Mouse (Mus musculus) retina, adult 2 months (tissue): Measurements from ENCODE around the gene Aarsd1.
"Not testable (repeated sequence)": the region's sequence is repeated elsewhere in the genome, so short reads cannot be mapped to it uniquely, and the experiment has no call there.

Source experiments
- DNase-seq: peaks from one replicate; pipeline ENCODE4 v3.0.0-alpha.2; 2012; ENCODE audit warnings: low read depth, low spot score

Aarsd1 gene

GRCm38 (mm10) chr11:101447786-101448185 lies 30.4 kb upstream of the Aarsd1 start:
- no peak for DNase-seq

DNA sequence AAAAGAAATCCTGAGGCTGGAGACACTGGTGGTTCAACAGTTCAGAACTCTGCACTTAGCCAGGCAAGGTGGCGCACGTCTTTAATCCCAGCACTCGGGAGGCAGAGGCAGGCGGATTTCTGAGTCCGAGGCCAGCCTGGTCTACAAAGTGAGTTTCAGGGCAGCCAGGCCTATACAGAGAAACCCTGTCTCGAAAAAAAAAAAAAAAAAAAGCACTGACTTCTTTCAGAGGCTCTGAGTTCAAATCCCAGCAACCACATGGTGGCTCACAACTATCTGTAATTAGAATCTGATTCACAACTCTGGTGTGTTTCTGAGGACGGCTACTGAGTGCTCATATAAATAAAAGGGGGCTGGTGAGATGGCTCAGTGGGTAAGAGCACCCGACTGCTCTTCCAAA lies 29.4 kb upstream of the Aarsd1 start:
- DNase-seq, result not testable (repeated sequence)

GRCm38 (mm10) chr11:101446319-101446718 lies 28.9 kb upstream of the Aarsd1 start:
- DNase-seq, result no peak

DNA sequence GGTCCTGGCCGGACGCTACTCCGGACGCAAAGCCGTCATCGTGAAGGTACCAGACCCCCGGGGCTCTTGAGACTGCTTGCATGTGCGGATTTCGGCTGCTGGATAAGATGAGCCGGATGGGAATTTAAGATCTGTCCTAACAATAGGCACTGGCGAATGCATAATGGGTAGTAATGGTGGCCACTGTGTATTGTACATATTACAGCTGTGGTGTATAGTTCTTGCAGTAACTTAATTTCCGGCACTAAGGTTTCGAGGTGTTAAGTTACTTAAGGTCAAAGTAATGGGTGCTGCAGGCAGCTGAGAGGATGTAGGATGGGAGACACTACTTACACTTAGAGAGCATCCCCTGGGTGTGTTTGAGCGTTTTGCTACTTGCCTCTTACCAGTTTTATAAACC lies 25.3 kb upstream of the Aarsd1 start:
- DNase-seq, result no peak

- DNase-seq, result peak; percentile 98
Measured at GRCm38 (mm10) chr11:101442127-101442693, 24.8 kb upstream of the Aarsd1 start, which contains the start of gene Rpl27. TSS of gene Rpl27 (plus strand) at chr11:101442298.

DNA sequence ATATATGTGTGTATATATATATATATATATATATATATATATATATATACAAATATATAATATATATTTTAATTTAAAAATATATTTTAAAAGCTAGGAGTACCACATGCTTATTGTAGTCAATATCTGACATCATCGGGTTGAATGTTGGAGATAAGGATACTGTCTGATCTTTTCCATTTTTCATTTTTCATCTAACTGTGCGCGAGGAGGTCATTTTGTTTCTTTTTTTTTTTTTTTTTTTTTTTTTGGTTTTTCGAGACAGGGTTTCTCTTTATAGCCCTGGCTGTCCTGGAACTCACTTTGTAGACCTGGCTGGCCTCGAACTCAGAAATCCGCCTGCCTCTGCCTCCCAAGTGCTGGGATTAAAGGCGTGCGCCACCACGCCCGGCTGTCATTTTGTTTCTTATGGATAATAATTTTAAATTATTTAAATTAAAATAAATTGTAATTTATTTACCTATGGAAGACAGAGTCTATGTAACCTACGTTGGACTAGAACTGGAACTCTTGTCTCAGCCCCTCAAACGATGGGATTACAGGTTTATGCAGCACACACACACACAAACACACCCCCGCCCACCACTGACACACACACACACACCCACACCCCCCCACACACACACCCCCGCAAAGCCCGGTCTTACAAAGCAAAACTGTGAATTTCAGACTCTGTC lies 24.2 kb upstream of the Aarsd1 start:
- not testable (repeated sequence) for DNase-seq

GRCm38 (mm10) chr11:101438006-101438405 lies 20.6 kb upstream of the Aarsd1 start:
- not testable (repeated sequence) for DNase-seq

DNA sequence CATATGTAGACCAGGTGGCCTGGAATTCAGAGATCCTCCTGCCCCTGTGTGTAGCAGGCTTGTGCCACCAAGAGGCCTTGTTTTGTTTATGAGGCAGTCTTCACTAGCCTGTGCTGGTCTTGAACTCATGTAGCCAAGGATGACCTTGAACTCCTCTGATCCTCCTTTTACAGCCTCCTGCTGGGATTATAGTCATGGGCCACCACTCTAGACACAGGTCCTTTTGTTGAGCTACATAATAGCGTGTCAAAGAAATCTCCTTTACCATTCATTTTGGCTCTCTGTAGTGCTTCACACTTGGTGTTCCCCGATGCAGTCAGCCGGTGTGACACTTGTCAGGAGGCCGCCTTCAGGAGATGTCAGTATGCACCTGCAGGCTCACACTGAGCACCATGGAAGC lies 19.5 kb upstream of the Aarsd1 start:
- DNase-seq, result no peak

DNA sequence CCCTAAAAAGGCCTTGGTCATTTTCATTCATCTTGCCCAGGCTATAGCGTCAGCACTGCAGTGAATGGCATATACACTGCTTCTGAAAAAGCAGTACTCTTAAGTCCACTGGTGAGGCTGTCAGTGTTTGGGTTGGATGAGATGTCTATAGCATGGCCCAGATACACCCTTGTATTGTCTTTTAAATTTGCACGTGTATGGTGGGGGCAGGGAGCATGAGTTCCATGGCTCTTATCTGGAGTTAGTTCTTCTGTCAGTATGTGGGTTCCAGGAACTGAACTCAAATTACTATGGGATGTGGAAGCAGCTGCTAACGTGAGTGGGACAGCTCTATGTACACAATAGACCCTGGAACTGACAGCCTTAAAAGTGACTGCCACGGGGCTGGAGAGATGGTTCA lies 18.4 kb upstream of the Aarsd1 start:
- no peak for DNase-seq

DNA sequence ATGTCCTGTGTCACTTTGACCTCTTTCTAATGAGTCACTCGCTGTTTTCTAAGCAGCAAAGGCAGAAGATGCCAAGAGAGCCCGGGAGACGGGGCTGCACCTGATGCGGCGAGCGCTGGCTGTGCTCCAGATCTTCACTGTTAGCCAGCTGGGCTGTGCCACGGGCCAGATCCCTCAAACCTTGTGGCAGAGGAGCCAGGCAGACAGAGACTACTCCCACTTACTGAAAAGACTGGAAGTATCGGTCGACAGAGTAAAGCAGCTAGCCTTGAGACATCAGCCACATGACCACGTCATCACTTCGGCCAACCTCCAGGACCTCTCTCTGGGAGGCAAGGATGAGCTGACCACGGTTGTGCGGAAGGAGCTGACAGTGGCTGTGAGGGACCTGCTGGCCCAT lies 16.0 kb upstream of the Aarsd1 start:
- DNase-seq, result no peak

DNA sequence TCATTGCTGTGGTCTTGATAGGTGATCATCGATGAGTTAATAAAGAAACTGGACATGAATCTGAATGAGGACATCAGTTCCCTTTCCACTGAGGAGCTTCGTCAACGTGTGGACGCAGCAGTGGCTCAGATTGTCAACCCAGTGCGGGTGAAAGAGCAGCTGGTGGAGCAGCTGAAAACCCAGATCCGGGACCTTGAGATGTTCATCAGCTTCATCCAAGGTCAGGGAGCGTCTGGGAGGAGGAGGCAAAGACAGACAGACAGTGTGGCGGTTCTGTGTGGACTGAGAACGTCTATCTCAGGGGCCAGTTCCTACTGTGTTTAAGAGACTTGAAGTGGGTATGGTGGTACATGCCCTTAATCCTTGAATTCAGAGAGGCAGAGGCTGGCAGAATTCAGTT lies 13.9 kb upstream of the Aarsd1 start:
- no peak for DNase-seq

GRCm38 (mm10) chr11:101426165-101426564 lies 8.8 kb upstream of the Aarsd1 start:
- DNase-seq, result no peak

DNA sequence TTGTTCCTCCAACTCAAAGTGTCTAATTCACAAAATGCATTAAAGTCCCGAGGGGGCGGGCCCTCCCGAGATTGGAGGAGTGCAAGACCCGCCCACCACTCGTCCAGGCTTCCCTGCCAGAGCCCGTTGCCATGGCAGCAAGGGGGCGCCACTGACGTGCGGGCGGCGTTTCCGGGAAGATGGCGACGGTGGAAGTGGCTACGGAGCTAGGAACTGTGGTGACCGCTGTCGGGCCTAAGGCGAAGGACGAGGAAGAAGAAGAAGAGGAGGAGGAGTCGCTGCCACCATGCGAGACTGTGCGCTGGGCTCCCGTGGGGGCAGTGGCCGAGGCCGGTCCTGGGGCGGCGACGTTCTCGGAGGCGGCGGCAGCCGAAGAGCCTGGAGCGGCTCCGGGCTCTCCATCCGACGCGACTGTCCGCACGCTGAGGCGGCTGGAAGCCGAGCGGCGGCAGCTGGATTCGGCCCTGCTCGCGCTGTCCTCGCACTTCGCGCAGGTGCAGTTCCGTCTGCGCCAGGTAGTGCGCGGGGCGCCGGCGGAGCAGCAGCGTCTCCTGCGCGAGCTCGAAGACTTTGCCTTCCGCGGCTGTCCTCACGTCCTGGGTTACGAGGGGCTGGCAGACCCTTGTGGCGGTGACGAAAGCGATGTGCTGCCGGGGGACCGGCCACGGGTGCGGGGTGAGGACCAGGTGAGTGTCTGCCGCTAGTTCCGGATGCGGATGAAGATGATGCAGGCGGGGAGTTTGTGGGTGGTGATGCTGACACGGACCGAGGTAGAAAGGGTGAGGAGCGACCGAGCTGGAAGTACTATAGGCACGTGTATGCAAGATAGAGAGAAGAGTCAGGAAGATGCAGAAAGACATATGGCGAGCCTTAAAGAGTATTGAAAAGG lies 7.8 kb upstream of the Aarsd1 start, which contains the start of the genes Rundc1 and Ptges3l:
Rundc1 (plus strand) TSS at position 161 of the 889 bp plus-strand sequence.
Ptges3l (minus strand) TSS at position 409 of the 889 bp plus-strand sequence.
- peak; percentile 82 for DNase-seq

DNA sequence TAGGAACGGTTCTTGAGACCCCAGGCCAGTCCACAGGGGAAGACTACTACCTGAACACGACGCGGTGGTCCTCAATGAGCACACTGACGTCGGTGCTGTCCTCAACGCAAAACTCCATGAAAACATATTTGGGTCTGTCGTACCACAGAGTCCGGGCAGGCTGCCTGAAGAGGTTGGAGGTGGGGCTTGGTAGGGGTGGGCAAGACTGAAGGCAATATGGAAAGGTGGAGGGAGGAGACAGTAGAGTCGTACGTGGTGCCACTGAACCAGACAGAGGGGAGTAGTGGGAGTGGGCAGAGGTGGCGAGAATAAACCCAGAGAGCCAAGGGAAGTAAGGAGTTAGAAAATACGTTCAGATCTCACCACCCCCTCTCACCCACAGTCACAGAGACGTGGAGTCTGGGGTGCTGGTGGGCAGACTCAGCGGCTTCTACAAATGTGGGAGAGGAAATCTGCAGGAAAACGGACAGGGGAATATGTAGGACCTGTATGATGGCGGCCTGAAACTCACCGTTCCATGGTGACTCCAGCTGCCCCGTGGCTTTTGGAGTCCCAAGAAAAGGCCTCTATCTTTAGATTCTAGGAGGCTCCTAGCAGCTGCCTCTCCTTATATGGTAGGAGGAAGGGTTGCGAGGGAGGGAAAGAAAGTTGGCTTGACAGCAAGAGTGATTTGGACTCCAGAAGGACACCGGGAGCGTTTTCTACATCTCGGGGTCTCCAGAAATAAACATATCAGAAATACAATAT lies 6.9 kb upstream of the Aarsd1 start, which contains the start of gene Gm27029:
Gm27029 (minus strand) TSS at position 692 of the 747 bp plus-strand sequence.
- no peak for DNase-seq

GRCm38 (mm10) chr11:101420148-101420547 lies 2.7 kb upstream of the Aarsd1 start:
- DNase-seq, result no peak

DNA sequence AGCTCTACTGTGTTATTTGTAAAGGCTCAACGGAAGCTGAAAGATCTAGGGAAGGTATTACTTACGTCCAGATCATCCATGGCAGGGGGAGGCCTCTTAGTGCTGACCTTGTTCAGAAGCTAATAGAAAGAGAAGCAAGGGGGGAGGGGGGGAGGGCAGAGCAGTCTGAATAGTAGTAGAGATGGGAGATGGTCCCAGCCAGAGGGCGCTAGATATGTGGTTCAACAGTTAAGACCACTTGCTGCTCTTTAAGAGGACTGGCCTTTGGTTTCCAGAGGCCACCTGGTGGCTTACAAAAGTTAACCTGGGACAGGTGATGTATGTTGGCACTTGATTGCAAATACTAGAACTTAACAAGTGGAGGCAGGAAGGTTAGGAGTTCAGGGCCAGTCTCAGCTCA lies 2.2 kb upstream of the Aarsd1 start:
- no peak for DNase-seq

GRCm38 (mm10) chr11:101418991-101419390 lies 1.6 kb upstream of the Aarsd1 start:
- DNase-seq, result no peak

- no peak for DNase-seq
Measured at GRCm38 (mm10) chr11:101416433-101417100, 848 bp downstream of the Aarsd1 start.

DNA sequence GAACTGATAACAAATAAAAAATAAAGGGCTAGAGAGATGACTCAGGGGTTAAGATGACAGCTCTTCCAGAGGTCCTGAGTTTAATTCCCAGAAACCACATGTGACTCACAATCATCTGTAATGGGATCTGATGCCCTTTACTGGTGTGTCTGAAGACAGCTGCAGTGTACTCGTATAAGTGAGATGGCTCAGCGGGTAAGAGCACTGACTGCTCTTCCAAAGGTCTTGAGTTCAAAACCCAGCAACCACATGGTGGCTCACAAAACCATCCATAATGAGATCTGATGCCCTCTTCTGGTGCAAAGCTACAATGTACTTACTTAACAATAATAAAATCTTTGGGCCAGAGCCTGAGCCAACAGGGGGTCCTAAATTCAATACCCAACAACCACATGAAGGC lies 2.1 kb downstream of the Aarsd1 start:
- no peak for DNase-seq

- DNase-seq, result peak; percentile 34
Measured at GRCm38 (mm10) chr11:101395110-101395509, 22.3 kb downstream of the Aarsd1 start.

DNA sequence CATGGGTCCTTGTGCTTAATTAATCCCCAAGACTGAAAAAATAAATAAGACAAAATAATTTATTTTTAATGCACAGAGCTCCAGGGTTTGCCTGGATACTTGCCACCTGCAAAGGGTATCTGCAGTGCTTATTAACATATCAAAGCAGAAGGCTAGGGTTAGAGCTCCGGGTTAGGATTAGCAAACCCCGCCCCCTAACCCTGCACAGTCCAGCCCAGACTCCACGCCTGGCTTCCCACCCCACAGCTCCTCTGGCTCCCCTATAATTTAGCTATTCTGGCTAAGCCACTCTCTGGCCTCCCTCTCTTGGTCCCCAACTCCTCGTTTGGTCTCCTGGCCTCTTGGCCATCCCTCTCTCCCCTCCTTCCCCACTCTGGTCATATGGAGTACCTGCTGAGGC lies 35.6 kb downstream of the Aarsd1 start:
- no peak for DNase-seq
